Mouse (Mus musculus) kidney, postnatal 36 days (tissue): ENCODE results near the gene Erich6b.

ENCODE experiments used
- DNase-seq, 2 experiments: peaks; one replicate each; pipeline ENCODE4 v3.0.0; 2021 to 2022; ENCODE audit warnings: mixed read lengths in 2 of 2

Gene Erich6b

DNA sequence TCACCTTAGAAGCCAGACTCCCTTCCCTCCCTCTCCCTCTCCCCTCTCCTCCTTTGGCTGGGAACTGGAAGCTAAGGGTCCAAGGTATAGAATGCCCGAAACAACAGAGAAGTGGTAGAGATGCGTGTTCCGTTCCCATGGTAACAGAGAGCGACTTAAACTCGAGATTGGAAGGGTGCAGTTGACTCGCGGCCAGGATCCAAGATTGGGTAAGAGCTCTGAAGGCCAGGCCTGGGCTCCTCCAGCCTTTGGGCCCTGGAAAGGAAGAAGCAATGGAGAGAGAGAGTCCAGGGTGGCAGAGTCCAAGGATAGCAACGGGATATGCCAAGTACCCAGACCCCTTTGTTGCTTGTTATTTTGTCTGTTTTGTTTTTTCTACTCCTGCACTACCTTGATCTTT is at the start of gene Erich6b:
Erich6b (plus strand) TSS at position 180 of the 400 bp plus-strand sequence.
- no peak for DNase-seq

DNA sequence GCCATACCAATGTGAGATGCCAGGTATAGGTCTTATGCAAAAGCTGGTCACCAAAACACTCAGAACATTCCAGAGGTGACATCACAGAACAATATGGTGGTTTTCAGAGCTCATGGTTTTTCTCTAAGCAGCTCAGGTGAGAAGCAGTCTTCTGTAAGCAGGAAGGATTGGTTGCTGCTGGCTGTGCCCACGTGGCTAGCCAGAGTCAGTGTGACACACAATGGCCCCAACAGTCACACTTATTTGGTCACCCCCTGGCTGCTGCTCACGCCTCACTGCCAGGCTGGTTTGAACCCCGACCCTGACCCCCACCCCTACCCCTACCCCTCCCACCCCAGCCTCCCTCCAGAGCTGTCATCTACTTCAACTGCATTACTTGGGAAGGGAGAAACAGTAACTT is 49.1 kb upstream of the Erich6b start, which contains the start of gene Spert:
Spert (minus strand) TSS at position 139 of the 400 bp plus-strand sequence.
- no peak for DNase-seq

DNA sequence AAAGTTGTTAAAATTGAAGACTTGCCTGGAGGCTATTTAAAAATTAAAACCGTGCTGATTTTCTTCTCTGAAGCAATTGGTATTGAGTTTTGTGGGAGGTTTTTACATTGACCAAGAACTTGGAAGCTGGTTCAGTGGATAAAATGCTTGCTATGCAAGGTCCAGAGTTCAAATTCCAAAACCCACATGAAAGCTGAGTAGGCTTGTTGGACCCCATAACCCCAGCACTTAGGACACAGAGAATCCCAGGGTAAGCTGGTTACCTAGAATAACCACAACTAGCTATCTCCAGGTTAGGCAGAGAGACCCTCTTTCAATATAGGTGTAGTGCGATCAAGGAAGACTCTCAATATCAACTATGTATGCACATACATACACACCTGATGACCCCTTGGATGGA is 32.9 kb upstream of the Erich6b start:
- DNase-seq: peak; percentile 18 to 57

DNA sequence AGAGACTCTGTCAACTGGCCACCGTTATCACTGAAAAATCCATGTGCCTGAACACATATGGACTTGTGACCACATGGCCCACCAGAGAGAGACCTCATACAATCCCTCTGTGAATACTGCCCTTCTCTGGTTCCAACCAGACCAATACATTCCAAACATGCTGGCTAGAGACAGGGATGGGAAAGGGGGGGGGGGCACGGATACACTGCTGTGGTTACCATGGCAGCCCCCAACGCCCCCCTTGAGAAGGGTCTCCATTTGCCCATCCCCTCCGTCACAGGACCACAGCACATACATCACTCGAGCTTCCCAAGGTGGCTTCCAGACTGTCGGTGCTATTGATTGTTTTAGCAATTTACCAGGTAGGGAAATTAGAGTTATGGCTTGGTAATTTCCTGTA is 25.7 kb upstream of the Erich6b start:
- DNase-seq: no peak

DNA sequence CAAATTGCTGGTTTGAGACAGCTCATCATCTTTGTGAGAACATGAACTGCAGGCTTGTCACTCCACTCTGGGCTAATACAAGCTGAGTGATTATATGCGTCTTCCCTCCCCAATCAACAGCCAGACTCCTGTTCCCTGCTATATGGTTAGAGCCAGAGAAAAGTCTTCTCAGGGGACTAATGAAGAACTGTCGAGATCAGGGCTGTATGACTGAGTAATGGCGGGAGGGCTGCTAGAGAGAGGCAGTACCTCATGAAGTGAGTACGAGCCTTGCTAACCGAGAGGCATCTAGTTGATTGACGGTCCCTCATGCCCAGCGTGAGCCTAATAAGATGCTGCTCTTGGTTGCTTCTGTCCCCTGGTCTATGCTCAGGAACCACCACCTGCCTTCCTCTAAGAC is 19.1 kb upstream of the Erich6b start:
- no peak for DNase-seq

DNA sequence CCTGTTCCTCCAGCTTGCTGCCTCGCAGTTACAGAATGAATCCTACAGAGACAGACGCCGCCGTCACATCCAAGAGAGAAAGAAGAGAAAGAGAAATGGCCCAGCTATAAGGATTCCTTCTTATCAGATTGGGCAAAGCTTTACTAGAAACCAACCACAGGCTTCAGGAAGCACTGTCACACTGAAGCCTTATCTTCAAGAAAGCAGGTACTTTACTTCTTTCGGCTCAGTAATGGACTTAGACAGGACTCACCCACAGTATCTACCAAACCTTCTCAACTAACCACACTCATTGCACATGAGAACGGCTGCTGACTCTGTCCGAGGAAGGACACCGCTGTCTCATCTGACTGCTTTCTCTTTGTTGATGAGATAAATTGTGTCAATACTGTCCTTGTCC is 13.2 kb upstream of the Erich6b start:
- no peak for DNase-seq

DNA sequence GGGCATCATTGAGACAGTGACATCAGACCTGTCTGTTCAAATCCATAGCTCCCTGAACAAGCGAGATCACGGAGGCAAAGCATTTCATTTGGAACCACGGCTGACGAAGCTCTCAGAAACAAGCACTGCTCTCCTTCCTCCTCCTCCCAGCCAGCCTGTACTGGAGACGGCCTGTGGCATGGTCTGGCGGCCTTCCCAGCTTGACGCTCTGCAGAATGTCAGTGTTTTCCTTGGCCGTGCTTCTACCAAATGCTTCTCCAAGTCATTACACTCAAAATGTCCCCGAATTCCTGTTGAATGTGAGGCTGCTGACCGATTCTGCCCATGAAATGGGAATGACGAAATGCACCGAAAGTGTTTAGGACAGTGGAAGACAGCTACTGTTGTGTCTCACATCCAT is 6.7 kb upstream of the Erich6b start:
- DNase-seq: peak; percentile 55 to 71

DNA sequence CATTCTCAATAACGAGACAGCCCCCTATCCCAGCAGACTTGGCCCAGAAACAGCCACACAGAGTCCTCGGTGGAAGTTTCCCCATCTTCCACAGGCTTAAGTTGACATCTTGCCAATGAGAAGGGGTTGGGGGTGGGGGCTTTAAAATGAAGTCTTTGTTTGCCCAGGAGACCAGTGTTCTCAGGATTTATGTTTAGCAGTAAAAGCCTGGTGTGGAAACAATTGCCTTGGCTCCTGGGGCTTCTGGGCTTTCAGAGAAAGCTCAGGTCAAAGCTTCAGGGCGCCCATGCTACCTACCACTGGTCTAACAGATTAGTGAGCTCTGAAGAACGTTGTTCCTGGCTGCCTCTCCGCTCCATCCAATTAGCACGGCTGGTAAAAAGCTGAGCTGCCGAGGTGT is 6.0 kb upstream of the Erich6b start:
- DNase-seq: no peak

DNA sequence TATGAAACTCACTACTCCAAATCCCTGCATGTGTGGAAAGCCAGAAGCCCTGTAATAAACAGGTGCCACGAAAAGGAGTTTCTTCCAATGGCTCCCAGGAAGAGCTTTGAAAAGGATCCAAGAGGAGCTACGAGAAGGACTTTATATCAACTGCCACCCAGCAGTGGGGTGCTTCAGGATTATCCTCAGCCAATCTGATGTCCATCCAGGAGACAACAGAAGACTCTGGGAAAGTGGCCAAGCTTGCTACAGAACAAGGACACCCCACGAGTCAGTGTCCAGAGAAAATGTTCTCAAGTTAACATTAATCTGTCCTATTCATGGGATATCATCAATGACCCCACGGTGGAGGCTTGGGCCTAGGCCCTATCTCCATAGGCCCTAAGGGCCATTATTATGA is 4.4 kb upstream of the Erich6b start:
- no peak for DNase-seq

DNA sequence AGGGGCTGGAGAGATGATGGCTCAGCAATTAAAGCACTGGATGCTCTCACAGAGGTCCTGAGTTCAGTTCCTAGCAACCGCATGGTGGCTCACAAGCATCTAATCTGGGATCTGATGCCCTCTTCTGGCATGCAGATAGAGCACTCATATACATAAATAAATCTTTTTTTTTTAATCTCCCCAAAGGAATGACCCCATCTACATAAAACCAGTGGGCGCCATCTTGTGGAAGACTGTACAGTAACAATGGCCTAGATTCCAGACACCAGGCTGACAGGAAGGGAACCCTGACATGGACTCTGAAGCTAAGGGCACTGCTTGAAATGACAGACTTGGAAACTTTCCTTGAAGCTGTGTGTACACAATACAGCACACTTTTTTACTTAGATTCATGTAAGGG is 1.2 kb upstream of the Erich6b start:
- peak; percentile 30 to 44 for DNase-seq

DNA sequence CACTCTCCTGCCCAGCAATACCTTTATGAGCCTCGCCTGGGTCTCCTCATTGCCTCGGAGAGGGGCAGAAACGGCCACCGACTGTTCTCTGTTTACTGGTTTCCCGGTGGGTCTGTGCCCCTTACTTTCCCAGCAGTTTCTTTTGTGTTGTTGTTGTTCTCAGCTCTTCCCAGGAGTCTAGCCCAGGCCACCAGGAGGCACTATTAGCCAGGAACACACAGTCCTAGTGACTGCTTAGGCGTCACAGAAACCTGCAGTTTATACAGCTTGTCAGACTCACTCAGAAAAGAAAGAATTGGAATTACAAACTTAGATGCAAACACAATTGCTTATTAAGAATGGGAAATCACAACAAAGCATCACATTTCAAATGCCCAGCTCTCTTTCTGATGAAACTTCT is 690 bp upstream of the Erich6b start:
- peak; percentile 39 to 64 for DNase-seq

DNA sequence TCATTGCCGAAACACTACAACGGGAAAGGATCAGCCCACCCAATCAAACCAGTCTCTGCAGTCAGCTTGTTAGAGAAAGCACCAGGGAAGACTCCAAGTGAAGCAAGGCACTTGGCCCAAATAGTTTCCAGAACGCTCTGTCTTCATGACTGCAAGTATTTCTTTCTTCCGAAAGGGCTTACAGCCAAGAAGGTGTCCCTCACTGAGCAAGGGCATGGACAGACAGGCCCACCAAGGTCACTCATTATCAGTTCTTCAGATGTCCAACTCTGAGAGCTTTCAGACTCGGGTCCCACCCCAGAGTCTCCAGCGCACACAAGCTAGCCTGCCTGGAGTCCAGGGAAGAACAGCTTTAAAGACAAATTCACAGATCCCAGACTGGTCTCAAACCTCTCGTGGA is 3.4 kb downstream of the Erich6b start:
- DNase-seq: no peak

DNA sequence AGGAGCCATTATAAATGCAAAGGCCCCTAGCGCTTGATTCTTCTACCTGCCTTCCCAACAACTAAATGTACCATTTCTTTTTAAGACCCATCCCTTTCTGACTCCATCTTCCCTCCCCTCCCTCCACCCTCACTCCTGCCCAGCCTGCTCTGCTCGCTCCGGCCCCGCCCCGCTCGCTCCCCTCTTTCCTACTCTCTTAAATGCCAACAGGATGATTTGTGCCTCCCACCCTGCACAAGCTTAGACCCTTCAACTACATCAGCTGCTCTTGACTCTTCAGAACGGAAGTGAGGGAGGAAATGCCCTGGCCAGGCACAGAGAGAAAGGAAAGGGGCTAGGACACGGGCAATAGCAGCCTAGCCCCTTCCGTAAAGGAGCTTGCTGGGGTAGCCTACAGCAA is 4.0 kb downstream of the Erich6b start:
- no peak for DNase-seq

DNA sequence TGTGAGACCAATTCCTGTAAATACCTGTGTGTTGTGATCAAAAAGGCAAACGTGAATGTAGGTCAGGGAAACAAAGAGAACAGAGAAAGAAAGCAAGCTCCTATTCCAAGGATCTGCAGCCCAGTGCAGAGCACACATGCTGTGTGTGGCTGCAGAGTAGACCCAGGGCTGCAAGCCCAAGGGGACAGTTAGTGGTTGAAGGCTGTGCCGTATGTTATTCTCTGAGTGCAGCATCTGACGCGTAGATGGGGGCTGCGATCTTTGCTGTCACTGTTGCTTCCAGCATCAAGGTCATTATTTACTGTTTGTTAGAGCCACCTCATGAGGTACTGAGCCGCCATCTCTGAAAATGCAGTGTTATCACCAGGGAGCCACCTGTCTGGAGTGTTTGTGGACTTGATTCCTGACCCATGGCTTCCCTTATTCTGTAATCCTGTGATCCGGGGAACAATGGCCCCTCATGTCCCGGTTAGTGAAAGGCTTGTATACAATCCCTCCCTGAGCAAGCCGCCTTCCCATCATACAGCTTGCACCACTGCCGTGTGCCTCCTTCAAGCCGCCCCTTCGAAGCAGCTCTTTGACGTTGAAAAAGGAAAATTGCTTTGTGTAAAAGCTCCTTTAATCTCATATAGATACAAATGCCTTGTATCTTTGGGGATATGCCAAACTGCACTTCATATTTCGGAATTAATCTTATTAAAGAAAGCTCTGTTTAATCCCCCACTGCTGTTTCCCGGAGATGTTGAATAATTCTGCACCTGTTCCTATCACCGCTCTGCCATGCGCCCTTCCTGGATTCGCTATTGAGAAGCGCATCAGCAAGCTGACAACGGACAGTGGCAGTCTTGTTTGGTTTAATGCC is 5.1 kb downstream of the Erich6b start:
- DNase-seq: no peak

DNA sequence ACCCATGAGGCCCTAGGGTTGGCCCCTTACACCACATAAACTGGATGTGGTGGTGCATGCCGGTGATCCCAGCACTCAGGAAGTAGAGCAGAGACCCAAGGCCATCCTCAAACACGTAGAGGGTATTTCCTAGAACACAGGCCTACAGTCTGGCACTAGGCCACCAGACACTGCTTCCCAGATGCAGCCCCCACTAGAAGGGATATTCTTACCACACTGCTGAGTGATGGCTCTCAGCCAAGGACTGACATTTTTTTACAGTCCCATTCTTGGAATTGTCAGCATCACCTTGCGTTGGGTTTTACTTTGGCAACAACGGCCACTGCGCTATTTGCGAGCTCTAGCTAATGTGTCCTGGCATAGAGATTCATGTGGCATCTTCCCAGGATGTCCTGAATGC is 18.9 kb downstream of the Erich6b start:
- no peak for DNase-seq

DNA sequence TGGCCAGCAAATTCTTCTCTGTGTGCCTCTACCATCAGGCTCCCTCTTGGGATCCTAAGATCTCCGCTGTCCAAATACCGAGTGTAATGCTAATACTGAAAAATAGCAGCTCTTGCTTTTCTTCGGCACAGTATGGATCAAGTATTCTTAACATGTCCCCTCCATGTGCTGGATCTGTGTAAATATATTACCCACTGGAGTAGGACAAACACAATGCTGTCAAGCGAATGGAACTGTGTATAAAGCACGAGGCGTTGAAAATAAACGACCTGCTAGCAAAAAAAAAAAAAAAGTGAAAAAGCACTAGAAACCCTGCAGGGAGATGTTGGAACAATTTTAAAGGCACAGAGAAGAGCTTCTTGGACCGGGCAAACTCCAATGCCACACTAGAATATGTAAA is 19.5 kb downstream of the Erich6b start:
- DNase-seq: no peak

DNA sequence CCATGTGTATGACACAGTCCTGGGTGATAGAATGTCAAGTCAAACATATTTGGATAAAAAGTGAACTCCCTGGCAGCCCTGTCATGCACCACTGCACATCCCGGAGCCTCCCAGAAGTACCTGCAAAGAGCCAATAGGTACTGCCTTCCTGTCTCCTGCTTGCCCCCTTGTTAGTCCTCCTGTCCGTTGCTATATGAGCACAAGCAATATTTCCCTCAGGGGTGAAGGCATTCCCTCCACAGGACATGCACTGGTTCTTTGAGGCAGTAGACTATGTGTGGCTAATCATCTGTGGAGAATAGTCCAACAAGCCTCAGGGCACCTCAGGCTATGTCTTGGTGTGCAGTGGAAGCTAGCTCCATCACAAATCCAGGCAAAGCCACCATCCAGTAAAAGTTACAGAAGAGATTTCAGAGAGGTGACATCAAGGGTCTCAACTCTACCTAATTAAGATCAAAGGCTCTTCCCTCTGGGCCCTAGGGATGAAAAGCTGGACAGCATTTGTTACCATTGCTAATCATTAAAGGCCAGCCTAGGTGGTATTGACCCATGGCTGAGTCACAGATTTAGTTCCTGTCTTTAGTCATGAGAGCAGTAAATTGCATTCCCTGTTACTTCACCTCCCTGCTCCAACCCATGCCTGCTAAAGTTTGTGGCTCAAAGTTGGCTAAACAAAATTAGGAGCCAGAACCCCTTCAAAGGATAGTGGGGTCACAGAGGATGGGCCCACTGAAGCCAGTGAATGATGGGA is 23.5 kb downstream of the Erich6b start:
- DNase-seq: peak in 1 of 2 experiments; percentile 37

DNA sequence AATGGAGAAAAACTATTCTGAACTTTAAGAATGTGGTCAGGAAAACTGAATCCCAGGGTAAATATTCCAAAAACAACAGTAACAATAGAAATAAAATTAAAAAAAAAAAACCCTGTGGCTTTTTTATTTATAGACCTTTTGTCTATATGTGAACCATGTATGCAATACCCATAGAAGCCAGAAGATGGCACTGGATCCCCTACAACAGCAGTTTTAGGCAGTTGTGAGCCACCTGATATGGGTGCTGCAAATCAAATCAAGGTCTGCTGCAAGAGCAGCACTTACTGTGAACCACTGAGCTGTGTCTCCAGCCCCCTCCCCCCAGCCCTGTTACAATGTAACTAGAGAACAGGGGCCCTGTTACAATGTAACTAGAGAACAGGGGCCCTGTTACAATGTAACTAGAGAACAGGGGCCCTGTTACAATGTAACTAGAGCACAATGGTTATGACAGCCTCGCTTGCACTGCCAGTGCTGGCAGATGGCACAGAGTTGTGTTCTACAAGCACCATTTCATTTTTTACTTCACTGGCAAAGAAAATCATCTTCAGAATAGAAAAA is 27.1 kb downstream of the Erich6b start:
- peak; percentile 69 to 73 for DNase-seq

DNA sequence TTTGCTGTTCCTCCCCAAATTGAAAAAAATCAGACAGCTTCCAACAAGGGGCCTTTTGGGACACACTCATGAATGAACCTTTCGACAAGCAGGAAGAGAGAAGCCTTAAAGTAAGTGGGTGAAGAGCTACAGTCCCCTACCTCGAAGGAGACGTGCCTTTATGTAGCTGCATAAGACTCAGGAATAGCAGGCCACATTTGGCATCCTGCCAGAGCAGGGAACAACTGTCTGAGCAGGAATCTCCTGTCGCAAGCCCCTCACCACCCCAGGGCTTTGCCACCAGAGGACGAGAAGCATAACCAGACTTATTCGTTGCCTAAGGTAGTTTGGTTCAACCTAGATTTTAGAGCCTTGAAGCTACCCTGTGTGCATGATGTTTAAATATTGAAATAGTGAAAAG is 34.3 kb downstream of the Erich6b start:
- DNase-seq: no peak

DNA sequence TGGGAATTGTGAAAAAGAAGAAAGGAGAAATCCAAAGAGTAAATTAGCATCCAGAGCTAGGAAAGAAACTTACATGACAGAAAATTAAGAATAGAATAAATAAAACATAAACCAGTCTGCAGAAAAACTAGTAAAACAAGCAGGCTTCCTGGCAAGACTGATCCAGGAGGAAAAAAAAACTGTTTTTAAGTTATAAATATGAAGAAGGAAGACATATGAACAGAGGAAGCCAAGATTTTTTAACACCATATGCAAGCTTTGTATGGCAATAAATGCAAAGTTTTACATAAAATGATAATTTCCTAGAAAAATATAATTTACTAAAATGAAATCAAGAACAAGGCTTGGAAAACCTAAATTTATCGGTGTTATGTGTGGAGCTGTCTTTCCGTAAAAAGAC is 48.4 kb downstream of the Erich6b start:
- DNase-seq: no peak

DNA sequence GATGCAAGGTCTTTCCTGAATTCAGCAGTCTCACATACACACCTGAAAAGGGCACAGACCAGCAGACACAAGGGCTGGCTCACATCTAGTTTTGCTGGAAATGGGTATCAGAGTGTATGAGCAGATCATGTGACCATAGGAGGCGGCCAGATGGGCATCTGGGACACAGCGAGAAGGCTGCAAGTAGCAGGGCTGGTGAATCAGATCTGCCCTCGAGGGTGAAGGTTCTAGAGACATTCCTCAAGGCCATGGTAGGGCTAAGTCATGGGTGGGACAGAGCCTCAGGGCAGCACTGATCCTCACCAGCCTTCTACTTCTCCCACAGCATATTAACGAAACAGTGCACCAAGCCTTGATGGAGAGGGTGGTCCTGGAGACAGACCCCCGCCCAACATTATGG is 54.0 kb downstream of the Erich6b start:
- no peak for DNase-seq

DNA sequence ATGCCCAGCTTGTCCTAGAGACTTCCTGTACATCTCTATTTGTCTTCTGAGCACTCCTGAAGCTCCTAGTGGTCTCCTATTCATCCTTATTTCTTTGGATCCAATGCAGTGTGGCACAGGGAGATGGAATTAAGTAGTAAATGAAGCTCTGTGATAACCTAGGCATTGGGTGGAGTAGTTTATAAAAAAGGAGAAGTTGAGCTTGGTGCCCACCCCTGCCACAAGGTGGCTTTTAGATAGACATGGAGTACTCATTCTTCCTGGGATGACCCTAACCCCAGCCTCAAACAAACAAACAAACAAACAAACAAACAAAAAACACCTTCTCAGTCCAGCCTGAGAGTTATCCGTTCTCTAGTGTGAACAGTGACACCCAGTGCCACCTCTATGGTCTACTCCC is 55.9 kb downstream of the Erich6b start:
- no peak for DNase-seq

DNA sequence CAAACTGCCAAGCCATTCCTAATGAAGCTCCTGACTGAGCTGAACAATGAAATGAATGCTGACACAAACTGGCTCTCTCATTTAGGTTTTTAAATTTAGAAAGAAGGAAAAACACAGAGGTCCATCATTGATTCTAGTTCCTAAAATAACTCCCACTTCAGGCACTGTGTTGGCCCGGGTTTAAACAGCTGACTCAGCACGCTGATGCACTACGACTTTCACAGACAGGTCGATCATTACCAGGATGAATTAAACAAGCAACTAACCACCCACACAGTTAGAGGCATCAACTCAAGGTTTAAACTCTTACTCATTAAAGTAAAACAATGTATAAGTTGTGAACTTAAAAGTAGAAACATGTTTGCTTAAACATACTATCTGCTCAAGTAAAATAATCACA is 64.6 kb downstream of the Erich6b start:
- peak; percentile 62 for DNase-seq

DNA sequence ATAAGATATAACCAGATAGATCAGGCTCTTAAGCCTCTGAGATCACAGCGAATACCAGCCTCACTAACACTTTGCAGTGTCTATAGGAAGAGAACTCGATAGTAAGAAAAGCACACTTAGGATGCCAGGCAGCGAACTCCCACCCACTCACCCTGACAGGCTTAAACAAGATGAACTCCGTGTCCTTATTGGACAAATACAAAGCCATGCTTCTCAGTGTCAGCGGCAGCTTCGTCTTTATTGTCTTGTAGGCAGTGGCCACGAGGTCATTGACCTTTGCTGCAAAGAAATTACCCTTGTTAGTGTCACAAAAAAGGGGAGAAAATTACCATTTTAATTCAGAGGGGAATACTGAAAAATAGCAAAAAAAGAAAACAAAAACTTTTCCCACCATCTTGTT is 65.7 kb downstream of the Erich6b start:
- DNase-seq: no peak
